13 mouse cellular contexts compared by ENCODE assay signal in the genomic region with DNA sequence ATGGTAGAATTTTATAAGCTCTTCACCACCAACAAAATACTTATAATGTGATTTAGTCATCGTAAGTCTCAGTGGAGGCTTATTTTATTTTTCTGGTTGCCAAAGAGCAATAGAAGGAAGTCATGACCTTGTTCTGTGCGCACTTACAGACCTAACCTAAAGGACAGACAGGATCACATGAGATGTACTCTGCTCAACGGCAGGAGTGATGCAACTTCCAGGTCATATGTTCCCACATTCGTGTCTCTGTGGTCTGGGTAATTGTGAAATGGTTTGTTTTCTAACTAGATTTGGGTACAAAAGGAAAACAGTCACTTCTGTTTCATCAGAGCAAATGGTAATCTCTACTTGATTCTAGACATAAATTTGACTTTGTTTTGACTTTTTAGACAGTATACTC.
A peak's percentile ranks its signal among the peaks of the same experiment; 100 is the strongest.
DNase-seq lines count a peak whose midpoint lies in the region; ATAC-seq lines count a peak whose summit lies in the region.
"Had no signal": no experiment of that assay in that cellular context is flagged by ENCODE, and none has a peak within 500 bp of the region (broad histone marks: within the 10 kb centered on the region; RNA-seq: fewer than 3 reads in every experiment).

No protein-coding gene starts in this region.

- 0 out of 2 replicates have a peak overlapping the region, but pooled peaks have one; percentile 12 for H3K9ac ChIP-seq in liver, embryonic 12.5 days
- H3K9ac ChIP-seq in midbrain, embryonic 14.5 days (replicated peaks; ENCODE audit: low read length): no peak overlapping the region
- H3K9ac ChIP-seq: embryonic facial prominence, embryonic 15.5 days; midbrain, embryonic 13.5 days had no signal

- ATAC-seq in liver, embryonic 12.5 days: no peak
- ATAC-seq in midbrain, embryonic 14.5 days (ENCODE audit: low FRiP score, low TSS enrichment): no peak
- ATAC-seq: hindbrain, postnatal 0 days; midbrain, embryonic 13.5 days had no signal

- no peaks in the 10 kb centered on the region for H3K9me3 ChIP-seq in heart, embryonic 10.5 days
- H3K9me3 ChIP-seq in liver, embryonic 12.5 days (replicated peaks): no peaks in the 10 kb centered on the region
- no peaks in the 10 kb centered on the region for H3K9me3 ChIP-seq in midbrain, embryonic 14.5 days (ENCODE audit: control insufficient read depth, low read length)
- H3K9me3 ChIP-seq: embryonic facial prominence, embryonic 15.5 days; midbrain, embryonic 13.5 days had no signal

- no peak overlapping the region for H3K4me3 ChIP-seq in heart, embryonic 10.5 days
- H3K4me3 ChIP-seq in liver, embryonic 12.5 days: no peak overlapping the region
- H3K4me3 ChIP-seq in midbrain, embryonic 14.5 days (replicated peaks; ENCODE audit: low read depth, low read length): no peak overlapping the region
- H3K4me3 ChIP-seq: embryonic facial prominence, embryonic 15.5 days; midbrain, embryonic 13.5 days had no signal

- peak; percentile 57 to 73 for DNase-seq in heart, adult 18-20 months
- no peak for DNase-seq in heart, embryonic 10.5 days (ENCODE audit: low spot score)
- DNase-seq in NIH3T3 (ENCODE audit: low read depth): peak; percentile 18
- peak; percentile 66 to 84 for DNase-seq in monocyte, adult 2 months (ENCODE audit: low read depth in 1 of 2, low spot score in 2 of 2)
- no peak for DNase-seq in midbrain, embryonic 14.5 days
- no peak for DNase-seq in kidney, adult 11 months
- no peak for DNase-seq in kidney, postnatal 14 days
- DNase-seq: gastrocnemius, postnatal 14 days; thymus, adult 18-20 months had no signal

- WGBS in heart, embryonic 10.5 days: 83% methylated on average over 4 of the region's 4 CpGs
- 30% methylated on average over 4 of the region's 4 CpGs for WGBS in liver, embryonic 12.5 days (ENCODE audit: insufficient replicate concordance)
- WGBS in midbrain, embryonic 14.5 days: 89% methylated on average over 4 of the region's 4 CpGs

- no peaks in the 10 kb centered on the region for H3K27me3 ChIP-seq in heart, embryonic 10.5 days (ENCODE audit: insufficient read depth, poor library complexity, severe bottlenecking)
- no peaks in the 10 kb centered on the region for H3K27me3 ChIP-seq in liver, embryonic 12.5 days (replicated peaks)
- H3K27me3 ChIP-seq in midbrain, embryonic 14.5 days (ENCODE audit: control insufficient read depth, insufficient read depth, low read length): no peaks in the 10 kb centered on the region
- H3K27me3 ChIP-seq: embryonic facial prominence, embryonic 15.5 days; midbrain, embryonic 13.5 days had no signal

- peak overlapping the region; percentile 31 for H3K4me2 ChIP-seq in liver, embryonic 12.5 days
- no peak overlapping the region for H3K4me2 ChIP-seq in midbrain, embryonic 14.5 days (ENCODE audit: low read length)
- H3K4me2 ChIP-seq: embryonic facial prominence, embryonic 15.5 days; midbrain, embryonic 13.5 days had no signal

- H3K27ac ChIP-seq in heart, embryonic 10.5 days: no peak overlapping the region
- H3K27ac ChIP-seq in liver, embryonic 12.5 days: peak overlapping the region; percentile 76
- no peak overlapping the region for H3K27ac ChIP-seq in midbrain, embryonic 14.5 days (replicated peaks; ENCODE audit: low read depth, low read length)
- H3K27ac ChIP-seq: embryonic facial prominence, embryonic 15.5 days; hindbrain, postnatal 0 days; midbrain, embryonic 13.5 days had no signal

- no peaks in the 10 kb centered on the region for H3K36me3 ChIP-seq in heart, embryonic 10.5 days
- H3K36me3 ChIP-seq in liver, embryonic 12.5 days: no peaks in the 10 kb centered on the region
- no peaks in the 10 kb centered on the region for H3K36me3 ChIP-seq in midbrain, embryonic 14.5 days (ENCODE audit: control insufficient read depth, insufficient read depth, low read length)
- H3K36me3 ChIP-seq: embryonic facial prominence, embryonic 15.5 days; midbrain, embryonic 13.5 days had no signal

- peaks cover 16% of the 10 kb centered on the region for H3K4me1 ChIP-seq in heart, embryonic 10.5 days
- H3K4me1 ChIP-seq in liver, embryonic 12.5 days: peaks cover 41% of the 10 kb centered on the region
- H3K4me1 ChIP-seq in midbrain, embryonic 14.5 days (ENCODE audit: control insufficient read depth, insufficient read depth, low read length): no peaks in the 10 kb centered on the region
- H3K4me1 ChIP-seq: embryonic facial prominence, embryonic 15.5 days; midbrain, embryonic 13.5 days had no signal

Comparison
In these comparisons a context has a peak if more than half of its experiments do, and no peak if none do; other contexts are left out.
1. DNase-seq: peak in heart, adult 18-20 months (2 of 2), NIH3T3 (single experiment) and monocyte, adult 2 months (2 of 2); none in heart, embryonic 10.5 days (single experiment), midbrain, embryonic 14.5 days (single experiment), kidney, adult 11 months (single experiment) and kidney, postnatal 14 days (single experiment).